Mouse (Mus musculus) CH12.LX (cell line): ENCODE measurements around the gene Ccdc38. TPM values are rescaled to one million over a fixed set of nuclear protein-coding genes. Genes with fewer than 3 reads are reported as not detected.

Experiments
- DNase-seq: peaks from one replicate; pipeline ENCODE4 v3.0.0-alpha.2; 2013; ENCODE audit errors: extremely low read depth
- H3K27ac ChIP-seq: 2 replicates; pipeline ENCODE4 v1.5.1; 2012; ENCODE audit warnings: low read depth, mild to moderate bottlenecking, control low read depth, moderate library complexity; ENCODE audit not compliant: insufficient read depth
- H3K27me3 ChIP-seq: replicated peaks from 2 replicates; pipeline ENCODE3; 2012; ENCODE audit warnings: inconsistent platforms
- H3K36me3 ChIP-seq, 2 experiments: replicated peaks in 1 of 2; 2 replicates each; pipeline versions ENCODE3 to v1.6.1; 2012; ENCODE audit warnings: inconsistent platforms in 1 of 2, low read length in 1 of 2, mild to moderate bottlenecking in 1 of 2, mixed read lengths in 1 of 2, moderate library complexity in 1 of 2; ENCODE audit not compliant: control insufficient read depth in 1 of 2, insufficient read depth in 1 of 2
- H3K4me1 ChIP-seq, 2 experiments: 2 replicates each; pipeline ENCODE4 v1.6.1; 2012; ENCODE audit warnings: inconsistent platforms in 1 of 2, moderate library complexity in 1 of 2; ENCODE audit not compliant: insufficient read depth in 2 of 2, control insufficient read depth in 1 of 2
- H3K4me2 ChIP-seq: 2 replicates; pipeline ENCODE4 v1.6.1; 2012; ENCODE audit warnings: low read depth, mild to moderate bottlenecking, control low read depth; ENCODE audit not compliant: poor library complexity, insufficient read depth, severe bottlenecking
- H3K4me3 ChIP-seq, 3 experiments: fragments of 150-350 bp in 1 of 3; sonication (generic) in 1 of 3; replicated peaks in 1 of 3; 2 replicates each; pipeline versions ENCODE3 to v1.5.1; 2011 to 2012; ENCODE audit warnings: low read depth in 2 of 3, low read length in 2 of 3, mild to moderate bottlenecking in 2 of 3, moderate library complexity in 2 of 3, control low read depth in 1 of 3, improper control_type of control experiment in 1 of 3, inconsistent platforms in 1 of 3, mixed read lengths in 1 of 3; ENCODE audit not compliant: poor library complexity in 1 of 3
- H3K79me2 ChIP-seq: replicated peaks from 2 replicates; pipeline ENCODE4 v1.6.1; 2012; ENCODE audit warnings: mild to moderate bottlenecking, moderate library complexity; ENCODE audit not compliant: control insufficient read depth, poor library complexity, insufficient read depth, severe bottlenecking; ENCODE audit errors: extremely low read depth
- H3K9ac ChIP-seq: 2 replicates; pipeline ENCODE4 v1.6.1; 2012; ENCODE audit warnings: low read depth, mild to moderate bottlenecking, control low read depth, moderate library complexity; ENCODE audit not compliant: insufficient read depth
- H3K9me3 ChIP-seq: replicated peaks from 2 replicates; pipeline ENCODE3; 2012; ENCODE audit warnings: low read length, inconsistent platforms, mixed read lengths
- CTCF ChIP-seq, 2 experiments: IDR thresholded peaks in 1 of 2; conservative IDR thresholded peaks in 1 of 2; 2 replicates each; pipeline ENCODE4 v1.5.1; 2011 to 2012; ENCODE audit warnings: low read depth in 2 of 2, low read length in 2 of 2, improper control_type of control experiment in 1 of 2, inconsistent platforms in 1 of 2, mild to moderate bottlenecking in 1 of 2, moderate library complexity in 1 of 2
- EP300 ChIP-seq: IDR thresholded peaks from 2 replicates; pipeline ENCODE4 v1.6.1; 2011; ENCODE audit warnings: low read length, improper control_type of control experiment
- HCFC1 ChIP-seq: IDR thresholded peaks from 2 replicates; pipeline ENCODE4 v1.6.1; 2012; ENCODE audit warnings: low read depth, mild to moderate bottlenecking, inconsistent platforms, low read length, improper control_type of control experiment
- JUN ChIP-seq: IDR thresholded peaks from 2 replicates; pipeline ENCODE4 v1.6.1; 2011; ENCODE audit warnings: low read depth, mild to moderate bottlenecking, low read length, improper control_type of control experiment, moderate library complexity; ENCODE audit not compliant: insufficient read depth
- JUND ChIP-seq: conservative IDR thresholded peaks from 2 replicates; pipeline ENCODE4 v1.6.1; 2011; ENCODE audit warnings: low read depth, low read length, improper control_type of control experiment
- KAT2A ChIP-seq: IDR thresholded peaks from 2 replicates; pipeline ENCODE4 v1.6.1; 2012; ENCODE audit warnings: low read length, improper control_type of control experiment, inconsistent platforms; ENCODE audit not compliant: insufficient replicate concordance
- MAFK ChIP-seq: IDR thresholded peaks from 2 replicates; pipeline ENCODE4 v1.6.1; 2011; ENCODE audit warnings: low read length, improper control_type of control experiment; ENCODE audit not compliant: insufficient replicate concordance
- MAZ ChIP-seq: IDR thresholded peaks from 2 replicates; pipeline ENCODE4 v1.6.1; 2012; ENCODE audit warnings: low read depth, mild to moderate bottlenecking, inconsistent platforms, low read length, improper control_type of control experiment, moderate library complexity
- NELFE ChIP-seq: IDR thresholded peaks from 2 replicates; pipeline ENCODE4 v1.6.1; 2011; ENCODE audit warnings: low read depth, low read length, improper control_type of control experiment
- NRF1 ChIP-seq: IDR thresholded peaks from 2 replicates; pipeline ENCODE4 v1.6.1; 2014; ENCODE audit warnings: low read depth, mild to moderate bottlenecking, inconsistent platforms, low read length, improper control_type of control experiment, moderate library complexity
- PAX5 ChIP-seq: IDR thresholded peaks from 2 replicates; pipeline ENCODE4 v1.6.1; 2012; ENCODE audit warnings: low read length, inconsistent platforms, mixed read lengths
- POLR2A ChIP-seq: IDR thresholded peaks from 2 replicates; pipeline ENCODE4 v1.6.1; 2011; ENCODE audit warnings: low read depth, mild to moderate bottlenecking, improper control_type of control experiment, low read length
- POLR2AphosphoS2 ChIP-seq: IDR thresholded peaks from 2 replicates; pipeline ENCODE4 v1.6.1; 2011; ENCODE audit warnings: low read depth, low read length, improper control_type of control experiment
- RAD21 ChIP-seq: IDR thresholded peaks from 2 replicates; pipeline ENCODE4 v1.6.1; 2011; ENCODE audit warnings: low read depth, mild to moderate bottlenecking, low read length, improper control_type of control experiment, moderate library complexity
- SMC3 ChIP-seq: IDR thresholded peaks from 2 replicates; pipeline ENCODE4 v1.6.1; 2011; ENCODE audit warnings: low read depth, low read length, improper control_type of control experiment
- TBP ChIP-seq: conservative IDR thresholded peaks from 2 replicates; pipeline ENCODE4 v1.6.1; 2011; ENCODE audit warnings: low read depth, low read length, improper control_type of control experiment
- UBTF ChIP-seq: IDR thresholded peaks from 2 replicates; pipeline ENCODE4 v1.6.1; 2012; ENCODE audit warnings: low read depth, mild to moderate bottlenecking, inconsistent platforms, low read length, improper control_type of control experiment, moderate library complexity
- ZC3H11A ChIP-seq: IDR thresholded peaks from 2 replicates; pipeline ENCODE4 v1.6.1; 2012; ENCODE audit warnings: low read depth, mild to moderate bottlenecking, inconsistent platforms, low read length, improper control_type of control experiment
- ZKSCAN1 ChIP-seq: IDR thresholded peaks from 2 replicates; pipeline ENCODE4 v1.6.1; 2012; ENCODE audit warnings: low read depth, inconsistent platforms, low read length, improper control_type of control experiment, borderline replicate concordance
- ZNF384 ChIP-seq: IDR thresholded peaks from 2 replicates; pipeline ENCODE4 v1.6.1; 2012; ENCODE audit warnings: low read depth, low read length, improper control_type of control experiment, inconsistent platforms
- dilution Hi-C: fragments of 300-500 bp; cut with MboI; formaldehyde crosslinking; loops from 2 replicates; pipeline ENCODE4 v1.14.3; 2020; ENCODE audit warnings: low sequenced_read_pairs; ENCODE audit not compliant: extremely low pct_unique_long_range_greater_than_20kb, extremely low pct_ligation_motif_present
- in situ Hi-C: fragments of 300-500 bp; cut with MboI; formaldehyde crosslinking; loops from 3 replicates; pipeline ENCODE4 v1.14.3; 2019; ENCODE audit warnings: low sequenced_read_pairs, low pct_ligation_motif_present, low pct_unique_long_range_greater_than_20kb, mixed read lengths
- polyA plus RNA-seq: library from polyadenylated mRNA; unstranded; fragments of >175 nt; gene quantifications from 2 replicates; pipeline ENCODE4 v1.2.1, GENCODE M21; 2012; ENCODE audit warnings: low read depth; ENCODE audit not compliant: insufficient read length
- total RNA-seq, 2 experiments: library from RNA; depleted of rRNA; stranded (reverse); fragments of 300-350 nt in 1 of 2; fragments of >200 nt in 1 of 2; gene quantifications; 2 replicates each; pipeline ENCODE4 v1.2.3; 2012 to 2014

Ccdc38 gene
- total and polyA plus RNA-seq, 3 experiments = 9.2 to 47.3 (median 17.9) TPM

DNA sequence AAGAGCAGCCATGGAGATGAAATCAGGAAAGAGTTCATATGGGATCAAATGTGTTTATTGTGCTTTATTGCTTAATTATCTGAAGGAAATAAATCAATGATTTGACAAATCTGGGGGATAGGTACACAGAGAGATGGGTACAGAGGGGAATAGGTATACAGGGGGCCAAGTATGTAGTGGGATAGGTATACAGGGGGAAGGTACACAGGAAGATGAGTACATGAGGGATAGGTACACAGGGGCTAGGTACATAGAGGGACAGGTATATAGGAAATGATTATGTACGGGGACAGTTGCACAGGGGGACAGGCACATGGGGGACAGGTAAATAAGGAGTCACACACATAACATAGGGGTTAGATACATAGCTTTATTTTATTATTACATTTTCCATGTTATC is 70.5 kb downstream of the Ccdc38 start:
- Histone ChIP-seq H3K79me2 (no peaks in the 10 kb centered on the region), H3K9ac (no peak overlapping the region), H3K4me3 (no peak overlapping the region), H3K36me3 (no peaks in the 10 kb centered on the region), H3K4me1 (peaks cover 0 to 8% of the 10 kb centered on the region in 2 experiments; a peak in 1 of 4 replicates), H3K9me3 (peaks cover 3% of the 10 kb centered on the region), H3K27me3 (no peaks in the 10 kb centered on the region), H3K27ac (no peak overlapping the region), H3K4me2 (no peak overlapping the region)
- in situ Hi-C loops (loop anchor here (10.0 kb wide), 1 partner anchor 74 kb away; no protein-coding TSS in a partner anchor), dilution Hi-C loops (no loop called here)
- no peak for TF ChIP-seq HCFC1
- TF ChIP-seq JUN = no peak
- TF ChIP-seq NELFE = no peak
- TF ChIP-seq TBP = no peak
- TF ChIP-seq JUND = no peak
- no peak for TF ChIP-seq POLR2AphosphoS2
- TF ChIP-seq SMC3 = no peak
- no peak for TF ChIP-seq UBTF
- no peak for TF ChIP-seq NRF1
- TF ChIP-seq PAX5 = no peak
- TF ChIP-seq MAZ = no peak
- no peak for TF ChIP-seq EP300
- TF ChIP-seq ZKSCAN1 = no peak
- no peak for DNase-seq

DNA sequence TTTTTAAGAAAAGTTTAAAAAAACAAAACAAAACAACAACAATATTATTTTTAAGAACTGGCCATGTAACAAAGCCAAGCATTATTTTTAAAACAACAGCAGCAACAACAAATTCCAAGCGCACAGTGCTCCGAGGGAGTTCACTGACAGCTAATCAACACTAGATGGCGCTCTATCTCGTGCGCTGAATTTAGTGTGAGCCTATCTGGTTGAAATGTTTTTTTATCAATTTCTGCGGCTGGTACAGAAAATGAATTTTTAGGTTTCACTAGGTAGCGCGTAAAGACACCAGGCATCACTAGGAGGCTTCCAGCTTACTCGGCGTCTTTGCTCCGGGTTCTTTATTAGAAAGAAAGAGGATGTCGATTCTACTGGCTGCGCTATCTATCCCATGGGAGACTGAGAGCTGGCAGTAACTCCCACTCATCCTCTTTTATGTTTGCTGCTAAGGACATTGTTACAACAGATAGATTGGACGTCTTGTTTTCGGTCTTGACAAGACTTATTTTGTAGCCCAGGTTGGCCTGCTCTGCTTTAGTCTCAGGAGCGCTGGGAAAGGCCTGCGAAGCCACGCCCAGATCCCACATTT is 71.1 kb downstream of the Ccdc38 start:
- dilution Hi-C loops = no loop called here
- Histone ChIP-seq H3K9me3 (peaks cover 3% of the 10 kb centered on the region), H3K79me2 (no peaks in the 10 kb centered on the region), H3K4me1 (peaks cover 0 to 8% of the 10 kb centered on the region in 2 experiments; a peak in 1 of 4 replicates), H3K36me3 (no peaks in the 10 kb centered on the region), H3K27ac (no peak overlapping the region), H3K4me2 (peak overlapping the region; percentile 52; the same call in 1 of the 2 replicates), H3K4me3 (no peak overlapping the region), H3K9ac (no peak overlapping the region), H3K27me3 (no peaks in the 10 kb centered on the region)
- in situ Hi-C loops = loop anchor here (10.0 kb wide), 1 partner anchor 73 kb away; no protein-coding TSS in a partner anchor
- no peak for TF ChIP-seq KAT2A
- TF ChIP-seq UBTF = no peak
- TF ChIP-seq ZNF384 = peak; percentile 56; the same call in 1 of the 2 replicates
- TF ChIP-seq JUN = no peak
- TF ChIP-seq EP300 = no peak
- peak; percentile 80 for TF ChIP-seq RAD21
- no peak for TF ChIP-seq MAFK
- TF ChIP-seq ZC3H11A = peak; percentile 17; the same call in 1 of the 2 replicates
- peak; percentile 89 for TF ChIP-seq SMC3
- TF ChIP-seq MAZ = no peak
- peak; percentile 84 to 90 for TF ChIP-seq CTCF (conservative IDR thresholded peaks at IDR 0.05 in 1 of 2, IDR thresholded peaks at IDR 0.05 in 1 of 2; ENCODE audit: low read depth in 2 of 2, low read length in 2 of 2)
- TF ChIP-seq POLR2A = no peak
- peak; percentile 55 for DNase-seq
